Mouse (Mus musculus): ENCODE measurements around the gene Castor1. TPM values are rescaled to one million over a fixed set of nuclear protein-coding genes. Genes with fewer than 3 reads are reported as not detected.
A peak's percentile ranks its signal among the peaks of the same experiment; 100 is the strongest.
"Not testable (repeated sequence)": the region's sequence is repeated elsewhere in the genome, so short reads cannot be mapped to it uniquely, and the experiment has no call there.

The Castor1 gene
- polyA plus RNA-seq (2015; fragmentation: Nextera tagmentation; extraction: Ambion mirVana), result 4.5 and 4.7 TPM in 2 replicates

- Histone ChIP-seq H3K9ac (peak within 1 kb of the TSS; percentile 69), H3K9me3 (no peaks in the 10 kb centered on the region), H3K27ac (no peak within 1 kb of the TSS), H3K36me3 (peaks cover 40% of the 10 kb centered on the region), H3K4me1 (peaks cover 15% of the 10 kb centered on the region), H3K27me3 (peaks cover 27% of the 10 kb centered on the region), H3K4me3 (peak within 1 kb of the TSS; percentile 54), H3K4me2 (replicated peaks) (peak within 1 kb of the TSS; percentile 91)
- ATAC-seq (ENCODE audit: low FRiP score, low read depth), result peak; percentile 86
- WGBS, result 1% methylated on average over 54 of the region's 56 CpGs
Observed at GRCm38 (mm10) chr11:4217914-4218629, at the start of gene Castor1. Gene Castor1, plus strand, starts transcription at chr11:4218225.

DNA sequence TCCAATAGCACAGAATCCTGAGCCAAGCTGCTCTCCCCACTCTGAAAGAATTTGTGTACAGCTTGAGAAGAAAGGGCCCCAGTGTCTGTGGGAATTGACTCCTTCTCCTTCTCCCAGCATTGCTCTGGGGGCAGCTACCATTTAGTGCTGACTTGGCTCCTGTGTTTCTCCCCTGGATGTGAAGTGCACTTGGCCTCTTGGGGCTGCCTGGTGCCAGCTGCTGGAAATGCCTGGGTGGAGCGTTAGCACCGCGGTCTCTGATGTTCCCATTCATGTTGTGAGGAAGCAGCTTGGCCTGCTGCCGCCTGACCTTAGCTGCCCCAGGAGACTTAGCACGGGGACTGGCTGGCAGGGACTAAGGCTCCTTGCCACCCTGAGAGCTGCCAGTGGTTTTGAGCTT lies 43.4 kb upstream of the Castor1 start:
- Histone ChIP-seq H3K4me1 (no peaks in the 10 kb centered on the region), H3K27me3 (no peaks in the 10 kb centered on the region), H3K27ac (no peak overlapping the region), H3K9me3 (no peaks in the 10 kb centered on the region), H3K9ac (no peak overlapping the region), H3K36me3 (peaks cover 100% of the 10 kb centered on the region), H3K4me3 (no peak overlapping the region), H3K4me2 (replicated peaks) (no peak overlapping the region)
- no peak for ATAC-seq (ENCODE audit: low FRiP score, low read depth)
- WGBS, result 81% methylated on average over 5 of the region's 5 CpGs

DNA sequence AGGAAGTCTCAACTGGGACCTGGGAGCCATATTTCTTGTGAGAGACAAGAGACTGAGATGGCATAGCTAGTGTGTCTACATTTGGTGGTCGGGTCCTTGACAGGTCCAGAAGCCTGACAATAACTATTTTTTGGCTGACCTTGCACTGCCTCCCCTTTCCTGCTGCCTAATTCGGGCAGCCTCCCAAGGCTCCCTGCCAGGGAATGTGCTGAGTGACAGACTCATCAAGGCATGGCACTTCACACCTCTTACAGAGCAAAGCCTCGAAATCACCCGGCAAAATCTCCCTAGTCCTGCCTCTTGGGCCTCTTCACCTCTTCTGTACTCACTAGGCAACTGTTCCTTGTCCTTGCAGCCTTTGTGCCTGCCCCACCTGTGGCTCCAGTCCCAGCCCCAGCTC lies 40.3 kb upstream of the Castor1 start:
- Histone ChIP-seq H3K9me3 (no peaks in the 10 kb centered on the region), H3K27ac (no peak overlapping the region), H3K36me3 (peaks cover 98% of the 10 kb centered on the region), H3K4me2 (replicated peaks) (no peak overlapping the region), H3K9ac (no peak overlapping the region), H3K4me3 (no peak overlapping the region), H3K27me3 (no peaks in the 10 kb centered on the region), H3K4me1 (no peaks in the 10 kb centered on the region)
- ATAC-seq (ENCODE audit: low FRiP score, low read depth), result no peak
- 69% methylated on average over 4 of the region's 4 CpGs for WGBS

- Histone ChIP-seq H3K27ac (no peak overlapping the region), H3K9ac (no peak overlapping the region), H3K9me3 (no peaks in the 10 kb centered on the region), H3K36me3 (peaks cover 61% of the 10 kb centered on the region), H3K4me2 (replicated peaks) (no peak overlapping the region), H3K4me1 (peaks cover under 1% of the 10 kb centered on the region; the same call in 1 of the 2 replicates), H3K4me3 (no peak overlapping the region), H3K27me3 (no peaks in the 10 kb centered on the region)
- WGBS, result 18% methylated on average over 1 of the region's 1 CpGs
- ATAC-seq (ENCODE audit: low FRiP score, low read depth), result no peak
Observed at GRCm38 (mm10) chr11:4182061-4182460, 36.0 kb upstream of the Castor1 start.

GRCm38 (mm10) chr11:4183511-4183910 lies 34.5 kb upstream of the Castor1 start:
- Histone ChIP-seq H3K36me3 (peaks cover 46% of the 10 kb centered on the region), H3K4me3 (no peak overlapping the region), H3K9ac (no peak overlapping the region), H3K27ac (no peak overlapping the region), H3K4me2 (replicated peaks) (no peak overlapping the region), H3K27me3 (no peaks in the 10 kb centered on the region), H3K9me3 (no peaks in the 10 kb centered on the region), H3K4me1 (peaks cover 15% of the 10 kb centered on the region)
- ATAC-seq (ENCODE audit: low FRiP score, low read depth), result no peak

- Histone ChIP-seq H3K4me2 (replicated peaks) (no peak overlapping the region), H3K36me3 (peaks cover 37% of the 10 kb centered on the region), H3K9me3 (no peaks in the 10 kb centered on the region), H3K27ac (no peak overlapping the region), H3K9ac (no peak overlapping the region), H3K4me1 (peaks cover 23% of the 10 kb centered on the region), H3K27me3 (no peaks in the 10 kb centered on the region), H3K4me3 (no peak overlapping the region)
- WGBS, result 74% methylated on average over 4 of the region's 4 CpGs
- ATAC-seq (ENCODE audit: low FRiP score, low read depth), result no peak
Observed at GRCm38 (mm10) chr11:4184251-4184952, 33.6 kb upstream of the Castor1 start.

DNA sequence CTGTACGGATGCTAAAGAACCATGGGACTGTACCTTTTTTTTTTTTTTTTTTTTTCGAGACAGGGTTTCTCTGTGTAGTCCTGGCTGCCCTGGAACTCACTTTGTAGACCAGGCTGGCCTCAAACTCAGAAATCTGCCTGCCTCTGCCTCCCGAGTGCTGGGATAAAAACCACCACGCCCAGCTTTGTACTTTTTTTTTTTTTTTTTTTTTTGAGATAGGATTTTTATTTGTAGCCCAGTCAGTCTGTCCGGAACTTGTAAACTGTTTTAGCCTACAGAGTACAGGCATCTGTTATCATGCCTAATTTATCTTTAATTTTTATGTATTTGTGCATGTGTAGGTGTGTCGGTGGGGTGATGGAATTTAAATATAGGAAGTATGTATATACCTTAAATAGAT lies 32.5 kb upstream of the Castor1 start:
- H3K27me3 ChIP-seq; H3K27ac ChIP-seq; ATAC-seq (ENCODE audit: low FRiP score, low read depth); H3K4me2 ChIP-seq (replicated peaks); H3K4me3 ChIP-seq; H3K9ac ChIP-seq; H3K9me3 ChIP-seq: not testable (repeated sequence)
- WGBS, result 87% methylated on average over 6 of the region's 6 CpGs
- Histone ChIP-seq H3K4me1 (peaks cover 30% of the 10 kb centered on the region), H3K36me3 (peaks cover 27% of the 10 kb centered on the region)

- ATAC-seq (ENCODE audit: low FRiP score, low read depth), result peak; percentile 100
- Histone ChIP-seq H3K36me3 (peaks cover 14% of the 10 kb centered on the region), H3K9me3 (no peaks in the 10 kb centered on the region), H3K4me1 (peaks cover 41% of the 10 kb centered on the region), H3K27me3 (no peaks in the 10 kb centered on the region), H3K27ac (peak within 1 kb of the TSS; percentile 28; the same call in 1 of the 2 replicates), H3K4me3 (peak within 1 kb of the TSS; percentile 85), H3K4me2 (replicated peaks) (peak within 1 kb of the TSS; percentile 91), H3K9ac (peak within 1 kb of the TSS; percentile 93)
- under 1% methylated on average over 70 of the region's 71 CpGs for WGBS
Observed at GRCm38 (mm10) chr11:4186486-4187317, 31.3 kb upstream of the Castor1 start, which contains the start of gene Tbc1d10a. Gene Tbc1d10a, plus strand, starts transcription at chr11:4186789.

- Histone ChIP-seq H3K27me3 (no peaks in the 10 kb centered on the region), H3K4me2 (replicated peaks) (peak overlapping the region; percentile 91), H3K4me1 (peaks cover 47% of the 10 kb centered on the region), H3K27ac (no peak overlapping the region), H3K36me3 (peaks cover 9% of the 10 kb centered on the region), H3K9ac (peak overlapping the region; percentile 93), H3K4me3 (peak overlapping the region; percentile 85), H3K9me3 (no peaks in the 10 kb centered on the region)
- no peak for ATAC-seq (ENCODE audit: low FRiP score, low read depth)
- 15% methylated on average over 9 of the region's 9 CpGs for WGBS
Observed at GRCm38 (mm10) chr11:4187318-4187700, 30.7 kb upstream of the Castor1 start.

- Histone ChIP-seq H3K4me1 (peaks cover 61% of the 10 kb centered on the region), H3K36me3 (no peaks in the 10 kb centered on the region; the same call in 1 of the 2 replicates), H3K27me3 (no peaks in the 10 kb centered on the region), H3K4me3 (no peak overlapping the region), H3K4me2 (replicated peaks) (no peak overlapping the region), H3K27ac (no peak overlapping the region), H3K9me3 (no peaks in the 10 kb centered on the region), H3K9ac (no peak overlapping the region; the same call in 1 of the 2 replicates)
- 85% methylated on average over 6 of the region's 6 CpGs for WGBS
- ATAC-seq (ENCODE audit: low FRiP score, low read depth), result no peak
Observed at GRCm38 (mm10) chr11:4189182-4189581, 28.8 kb upstream of the Castor1 start.

- H3K4me3 ChIP-seq, result no peak overlapping the region
- H3K4me2 ChIP-seq (replicated peaks), result peak overlapping the region; percentile 27; the same call in 1 of the 2 replicates
- ATAC-seq (ENCODE audit: low FRiP score, low read depth), result no peak
- peaks cover 61% of the 10 kb centered on the region for H3K4me1 ChIP-seq
- no peaks in the 10 kb centered on the region; the same call in 1 of the 2 replicates for H3K36me3 ChIP-seq
- 51% methylated on average over 3 of the region's 3 CpGs for WGBS
- no peaks in the 10 kb centered on the region for H3K9me3 ChIP-seq
- H3K27me3 ChIP-seq, result no peaks in the 10 kb centered on the region
- H3K9ac ChIP-seq, result no peak overlapping the region
- peak overlapping the region; percentile 87; the same call in 1 of the 2 replicates for H3K27ac ChIP-seq
Observed at GRCm38 (mm10) chr11:4190677-4191076, 27.3 kb upstream of the Castor1 start.

All from limb, embryonic 13.5 days (tissue).